Mouse (Mus musculus) c-Kit-negative CD71-positive TER-119-positive erythroid progenitor cells, embryonic 14.5 days (primary cell): ENCODE results near the gene Lctl.

Experiments used
- DNase-seq: peaks from one replicate; pipeline ENCODE4 v3.0.0-alpha.2; 2013; ENCODE audit warnings: low read depth, low spot score

Lctl gene

DNA sequence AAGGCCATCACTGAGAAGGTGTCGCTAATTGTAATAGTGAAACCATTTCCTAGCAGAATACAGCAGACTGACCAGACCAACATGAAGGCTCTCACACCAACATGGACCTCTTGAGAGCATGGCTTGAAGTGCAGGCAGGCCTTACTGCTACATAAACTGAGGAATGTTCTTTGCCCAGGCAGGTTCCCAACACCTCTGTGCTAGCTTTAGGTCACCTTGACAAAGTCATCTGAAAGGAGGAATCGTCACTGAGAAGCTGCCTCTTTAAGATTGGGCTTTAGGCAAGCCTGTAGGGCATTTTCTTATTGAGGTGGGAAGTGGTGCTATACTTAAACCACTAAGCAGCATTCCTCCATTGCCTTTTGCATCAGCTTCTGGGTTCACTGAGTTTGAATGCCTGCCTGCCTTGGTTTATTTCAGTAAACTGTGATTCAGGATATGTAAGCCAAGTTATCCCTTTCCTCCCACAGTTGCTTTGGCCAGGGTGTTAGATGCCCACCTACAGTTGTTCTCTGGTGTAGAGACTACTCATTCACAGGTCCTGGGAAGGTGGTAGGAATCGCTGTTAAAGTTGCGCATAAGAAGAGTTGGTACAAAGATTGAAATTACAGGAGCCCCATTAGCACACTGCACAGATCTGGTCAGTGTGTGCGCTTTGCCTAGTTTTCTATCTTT, 67.4 kb downstream of the Lctl start:
- DNase-seq = no peak
